Mouse (Mus musculus): Measurements from ENCODE around the gene Ndufv1.
A peak's percentile ranks its signal among the peaks of the same experiment; 100 is the strongest.
"Not testable (repeated sequence)": the region's sequence is repeated elsewhere in the genome, so short reads cannot be mapped to it uniquely, and the experiment has no call there.

Ndufv1 gene

DNA sequence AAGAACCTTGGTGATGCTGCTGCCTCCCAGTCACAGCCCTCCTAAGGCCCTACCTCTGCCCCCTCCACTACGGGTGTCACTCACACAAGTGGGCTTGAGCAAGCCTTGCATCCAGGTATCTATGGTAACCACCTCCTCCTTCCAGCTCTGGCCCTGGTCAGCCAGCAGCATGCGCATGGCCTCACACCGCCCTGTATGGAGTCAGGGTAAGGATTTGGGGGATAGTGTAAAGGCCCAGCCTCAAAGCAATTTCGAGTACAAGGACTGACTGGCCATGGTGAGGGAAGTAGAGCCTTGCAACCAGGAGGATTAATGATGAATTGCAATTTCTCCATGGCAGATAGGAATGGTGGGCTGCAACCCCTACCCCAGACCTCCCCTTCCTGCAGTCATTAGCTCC, 28.9 kb upstream of the Ndufv1 start:
- not testable (repeated sequence) for DNase-seq

GRCm38 (mm10) chr19:4040941-4041340, 28.3 kb upstream of the Ndufv1 start:
- DNase-seq: not testable (repeated sequence)

DNA sequence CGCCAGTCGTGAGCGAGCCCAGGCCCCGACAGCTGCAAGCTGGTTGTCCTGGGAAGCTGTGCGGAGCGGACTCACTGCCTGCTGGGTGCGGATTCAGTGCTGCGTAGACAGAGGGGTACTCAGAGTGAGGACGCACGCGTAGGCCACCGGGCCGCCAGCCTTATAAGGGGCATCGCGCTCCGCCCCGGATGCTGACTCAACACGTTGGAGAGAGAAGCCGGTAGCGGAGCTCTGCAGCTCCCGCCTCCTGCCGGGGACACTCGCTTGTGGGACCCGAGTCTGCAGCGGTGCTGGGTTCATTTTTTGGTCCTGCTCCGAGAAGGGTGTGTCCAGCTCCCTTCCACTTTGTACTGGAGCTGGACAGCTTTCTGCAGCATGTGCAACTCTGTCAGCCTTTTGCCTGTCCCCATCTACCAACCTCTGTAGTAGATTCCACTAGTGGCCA, 25.2 kb upstream of the Ndufv1 start, which contains the start of gene Gstp1:
Gene Gstp1, minus strand, starts transcription at position 198 of the 445 bp plus-strand sequence.
- DNase-seq: peak; percentile 85

DNA sequence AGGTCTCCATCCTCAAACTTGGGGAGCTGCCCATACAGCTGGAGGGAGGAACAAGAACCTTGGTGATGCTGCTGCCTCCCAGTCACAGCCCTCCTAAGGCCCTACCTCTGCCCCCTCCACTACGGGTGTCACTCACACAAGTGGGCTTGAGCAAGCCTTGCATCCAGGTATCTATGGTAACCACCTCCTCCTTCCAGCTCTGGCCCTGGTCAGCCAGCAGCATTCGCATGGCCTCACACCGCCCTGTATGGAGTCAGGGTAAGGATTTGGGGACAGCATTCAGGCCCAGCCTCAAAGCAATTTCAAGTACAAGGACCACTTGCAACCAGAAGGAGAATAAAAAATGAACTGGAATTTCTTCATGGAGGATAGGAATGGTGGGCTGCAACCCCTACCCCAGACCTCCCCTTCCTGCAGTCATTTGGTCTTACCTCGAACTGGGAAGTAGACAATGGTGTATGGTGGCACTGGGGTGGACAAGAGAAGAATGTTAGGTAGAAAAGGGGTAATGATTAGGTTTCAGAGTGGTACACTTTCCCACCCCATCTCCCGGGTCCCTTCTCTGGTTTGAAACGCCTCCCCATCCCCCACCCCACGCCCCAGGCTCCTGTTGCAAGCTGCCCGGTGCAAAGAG, 24.7 kb upstream of the Ndufv1 start:
- not testable (repeated sequence) for DNase-seq

DNA sequence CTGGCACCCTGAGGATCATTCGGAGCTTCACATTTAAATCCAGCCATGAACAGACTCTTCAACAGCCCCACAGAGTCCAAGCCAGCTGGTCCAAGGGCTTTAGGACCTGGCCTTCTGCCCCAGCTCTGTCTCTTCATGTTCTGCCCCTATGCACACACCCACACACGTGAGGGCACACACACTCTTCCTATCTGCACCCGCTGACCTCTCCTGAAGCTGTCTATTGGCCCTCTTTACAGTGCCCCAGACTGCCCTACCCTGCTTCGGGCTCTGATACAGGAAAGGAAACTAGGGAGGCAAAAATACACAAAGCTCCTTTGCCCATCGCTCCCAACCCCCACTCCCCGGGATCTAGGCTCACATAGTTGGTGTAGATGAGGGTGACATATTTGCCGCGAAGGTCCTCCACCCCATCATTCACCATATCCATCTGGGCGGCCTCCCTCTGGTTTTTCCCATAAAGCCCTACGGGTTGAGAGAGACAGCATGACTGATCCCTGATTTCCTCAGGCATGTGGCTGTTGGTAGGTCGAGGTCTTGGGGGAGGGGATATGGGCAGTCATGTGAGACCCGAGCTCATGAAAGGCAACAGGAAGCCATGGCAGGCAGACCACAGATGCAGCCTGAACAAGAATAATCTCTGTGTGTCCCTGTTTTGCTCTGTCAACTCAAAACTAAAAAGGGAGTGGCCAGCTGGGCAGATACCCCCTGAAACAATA, 23.9 kb upstream of the Ndufv1 start:
- DNase-seq: no peak

- DNase-seq: no peak
These were observed 21.1 kb upstream of the Ndufv1 start for GRCm38 (mm10) chr19:4033742-4034141.

- no peak for DNase-seq
These were observed 20.7 kb upstream of the Ndufv1 start for GRCm38 (mm10) chr19:4033298-4033697.

GRCm38 (mm10) chr19:4032668-4033067, 20.1 kb upstream of the Ndufv1 start:
- no peak for DNase-seq

DNA sequence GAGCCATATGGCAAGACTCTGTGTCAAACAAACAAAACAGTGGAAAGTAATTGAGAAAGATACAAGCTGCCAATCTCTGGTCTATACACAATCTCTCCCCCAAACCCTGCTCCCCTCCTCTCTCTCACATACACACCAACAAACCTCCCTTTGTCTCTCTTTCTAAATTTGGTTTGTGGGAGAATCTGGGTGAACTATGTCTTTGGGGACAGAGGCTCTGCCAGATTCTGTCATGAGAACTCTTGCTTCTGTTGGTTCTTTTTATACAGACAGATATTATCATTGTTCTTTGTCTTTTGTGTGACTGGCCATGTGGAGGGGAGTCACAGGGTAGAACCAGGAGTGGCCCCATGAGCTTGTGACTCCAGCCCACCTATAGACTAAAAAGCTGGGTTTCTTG, 15.0 kb upstream of the Ndufv1 start:
- no peak for DNase-seq

GRCm38 (mm10) chr19:4023185-4023584, 10.6 kb upstream of the Ndufv1 start:
- no peak for DNase-seq

GRCm38 (mm10) chr19:4018743-4019583, 6.4 kb upstream of the Ndufv1 start:
- peak; percentile 90 for DNase-seq

DNA sequence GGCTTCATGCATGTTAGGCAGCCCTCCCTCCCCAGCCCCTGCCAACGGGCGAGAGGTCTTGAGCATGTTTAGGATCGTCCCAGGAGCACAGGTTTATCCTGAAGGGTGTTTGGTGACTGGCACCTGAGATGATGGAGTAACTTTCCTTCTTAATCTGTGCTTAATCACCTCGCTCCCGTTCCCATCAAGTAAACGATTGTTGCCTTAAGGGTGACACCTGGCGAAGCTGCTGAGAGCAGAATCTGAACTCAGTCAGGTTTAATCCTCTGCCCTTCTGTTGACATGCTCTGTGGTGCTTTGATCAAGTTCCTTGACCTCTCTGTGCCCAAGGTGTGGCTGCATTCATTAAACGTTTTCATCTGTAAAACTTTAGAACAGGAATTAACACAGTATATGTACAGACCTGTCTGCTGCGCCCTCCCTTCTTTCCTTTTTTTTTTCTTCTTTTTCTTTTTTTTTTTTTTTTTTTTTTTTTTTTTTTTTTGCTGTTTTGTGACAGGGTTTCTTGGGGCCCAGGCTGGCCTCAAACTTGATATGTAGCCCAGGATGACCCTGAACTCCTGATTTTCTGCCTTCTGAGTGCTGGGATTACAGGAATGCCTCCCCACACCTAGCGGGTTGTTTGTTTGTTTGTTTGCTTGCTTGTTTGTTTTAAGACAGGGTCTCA, 5.4 kb upstream of the Ndufv1 start:
- DNase-seq: no peak

- DNase-seq: no peak
These were observed 3.0 kb upstream of the Ndufv1 start for GRCm38 (mm10) chr19:4015635-4016034.

DNA sequence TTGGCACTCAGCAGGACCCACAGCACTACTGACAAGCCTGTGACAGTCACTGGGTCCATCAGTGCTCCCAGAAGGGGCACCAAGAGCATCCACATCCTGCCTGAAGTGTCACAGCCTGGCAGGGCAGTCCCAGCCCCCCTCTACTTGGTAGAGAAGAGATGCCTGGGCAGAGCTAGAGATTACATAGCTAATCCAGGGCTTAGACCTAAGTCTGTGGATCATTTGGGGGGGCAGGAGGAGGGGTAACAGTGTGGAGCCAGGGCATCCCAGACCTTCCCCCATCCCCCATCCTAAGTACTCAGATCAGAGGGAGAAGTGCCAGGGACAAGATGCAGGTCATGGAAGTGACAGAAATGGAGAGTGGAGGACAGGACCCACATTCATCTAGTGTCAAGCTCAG, 2.2 kb upstream of the Ndufv1 start:
- peak; percentile 38 for DNase-seq

DNA sequence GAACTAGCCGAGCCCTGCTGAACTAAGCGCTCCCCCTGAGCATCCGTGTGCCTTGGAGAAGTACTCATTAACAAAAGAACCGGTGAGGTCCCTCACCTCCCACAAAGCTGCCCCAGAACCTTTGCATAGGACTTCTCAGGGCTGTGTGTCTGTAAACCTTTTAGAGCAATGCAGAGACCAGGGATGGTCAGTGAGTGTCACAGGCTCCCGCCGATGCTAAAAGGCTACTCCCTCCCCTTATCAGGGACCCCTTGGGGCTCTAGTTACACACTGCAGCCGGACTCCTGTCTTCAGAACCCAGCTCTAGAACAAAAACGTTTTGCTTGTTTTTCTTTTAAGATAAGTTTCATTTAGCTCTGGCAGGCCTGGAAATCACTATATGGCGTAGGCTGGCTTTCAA, 460 bp upstream of the Ndufv1 start:
- DNase-seq: no peak

- DNase-seq: peak; percentile 32
These were observed 1.5 kb downstream of the Ndufv1 start for GRCm38 (mm10) chr19:4011086-4011485.

DNA sequence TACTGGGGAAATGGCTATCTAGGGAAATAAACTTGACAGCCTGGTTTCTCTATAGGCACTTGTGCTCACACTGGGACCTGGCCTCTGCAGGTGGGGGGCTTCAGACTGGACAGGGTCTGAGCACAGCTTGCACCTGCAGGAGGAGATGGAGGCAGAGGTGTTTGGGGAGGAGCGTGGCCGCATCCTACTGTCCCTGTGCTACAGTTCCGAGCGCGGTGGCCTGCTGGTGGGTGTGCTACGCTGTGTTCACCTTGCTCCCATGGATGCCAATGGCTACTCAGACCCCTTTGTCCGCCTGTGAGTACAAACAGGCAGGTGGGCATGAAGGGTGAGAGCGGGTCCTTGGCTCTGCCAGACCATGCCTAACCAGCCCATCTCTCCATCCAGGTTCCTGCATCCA, 6.6 kb downstream of the Ndufv1 start:
- DNase-seq: peak; percentile 19

GRCm38 (mm10) chr19:4005091-4005490, 7.5 kb downstream of the Ndufv1 start:
- DNase-seq: peak; percentile 27

DNA sequence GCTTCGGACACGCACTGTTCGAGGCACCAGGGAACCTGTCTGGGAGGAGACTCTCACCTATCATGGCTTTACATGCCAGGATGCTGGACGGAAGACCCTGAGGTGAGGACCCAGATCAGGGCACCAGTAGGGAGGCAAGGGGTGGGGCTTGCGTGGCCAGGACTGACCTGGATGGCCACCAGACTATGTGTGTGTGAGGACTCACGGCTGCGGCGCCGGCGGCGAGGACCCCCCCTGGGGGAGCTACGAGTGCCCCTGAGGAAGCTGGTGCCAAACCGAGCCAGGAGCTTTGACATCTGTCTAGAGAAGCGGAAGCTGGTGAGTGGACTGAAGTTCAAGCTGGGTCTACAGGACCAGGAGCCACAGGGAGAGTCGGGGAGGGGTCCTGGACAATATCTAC, 8.3 kb downstream of the Ndufv1 start:
- DNase-seq: peak; percentile 49

DNA sequence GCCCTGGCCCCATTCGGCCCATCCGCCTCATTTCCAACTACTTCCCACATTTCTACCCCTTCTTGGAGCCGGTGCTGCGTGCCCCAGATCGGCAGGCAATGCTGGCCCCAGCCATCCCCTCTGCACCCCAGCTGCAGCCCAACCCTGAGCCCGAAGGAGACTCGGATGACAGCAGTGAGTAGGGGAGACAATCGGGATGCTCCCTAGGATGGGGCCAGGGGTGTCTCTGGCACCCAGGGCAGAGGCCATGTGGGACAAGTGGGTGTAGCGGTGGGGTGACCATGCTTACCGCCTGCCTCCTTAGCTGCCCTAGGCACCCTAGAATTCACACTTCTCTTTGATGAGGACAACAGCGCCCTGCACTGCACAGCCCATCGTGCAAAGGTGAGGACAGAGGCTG, 9.0 kb downstream of the Ndufv1 start:
- peak; percentile 32 for DNase-seq

DNA sequence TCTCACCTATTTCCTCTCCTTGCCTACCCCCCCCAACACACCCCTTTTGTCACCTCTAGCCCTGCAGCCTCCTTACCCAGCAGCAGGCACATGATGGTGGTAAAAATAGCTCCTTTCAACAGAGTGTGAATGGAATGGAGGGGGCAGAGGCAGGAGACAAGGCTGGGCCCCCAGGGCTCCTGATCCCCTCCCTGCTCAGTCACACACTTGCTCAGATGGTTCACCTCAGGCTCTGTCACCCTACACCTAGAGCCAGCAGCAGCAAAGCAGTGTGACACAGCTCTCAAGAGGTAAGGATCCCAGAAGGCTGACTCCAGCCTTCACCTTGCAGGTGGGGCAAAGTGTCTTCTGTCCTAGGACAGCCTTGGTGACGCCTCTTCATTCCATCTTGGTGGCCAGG, 9.5 kb downstream of the Ndufv1 start, which contains the start of gene Doc2g:
Gene Doc2g, plus strand, starts transcription at position 202 of the 400 bp plus-strand sequence.
- no peak for DNase-seq

DNA sequence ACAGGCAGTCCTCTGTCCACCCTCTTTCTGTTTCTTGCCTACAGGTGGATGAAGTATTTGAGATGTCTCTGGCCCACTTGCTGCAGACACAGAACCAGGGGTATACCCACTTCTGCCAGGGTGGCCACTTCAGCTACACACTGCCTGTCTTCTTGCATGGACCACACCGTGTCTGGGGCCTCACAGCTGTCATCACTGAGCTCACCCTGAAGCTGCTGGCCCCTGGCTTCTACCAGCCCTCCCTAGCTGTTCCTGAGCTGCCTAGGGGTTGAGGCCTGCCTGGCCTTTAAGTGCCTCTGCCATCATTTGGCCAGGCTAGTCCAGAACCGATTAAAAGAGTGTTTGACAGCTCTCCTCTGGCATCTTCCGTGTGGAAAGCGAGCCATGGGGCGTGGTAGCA, 10.9 kb downstream of the Ndufv1 start:
- peak; percentile 40 for DNase-seq
